Mouse (Mus musculus): ENCODE measurements around the gene Apol7a. TPM values are rescaled to one million over a fixed set of nuclear protein-coding genes. Genes with fewer than 3 reads are reported as not detected.

Gene Apol7a
- polyA plus RNA-seq (2017; shearing (Covaris generic)): not detected

GRCm38 (mm10) chr15:77399027-77399426, at the start of gene Apol7a:
Gene Apol7a (minus strand): TSS chr15:77399110.

GRCm38 (mm10) chr15:77447392-77447791, 48.5 kb upstream of the Apol7a start, which contains the start of gene Apol7b:
Gene Apol7b (minus strand): TSS chr15:77447492.

GRCm38 (mm10) chr15:77411035-77411434, 12.1 kb upstream of the Apol7a start, which contains the start of gene Apol9a:
Gene Apol9a (minus strand): TSS chr15:77411135.

Other genes starting within 250 kb of the Apol7a start
- gene Rbfox2, start 92.1 kb downstream of the Apol7a start, polyA plus RNA-seq (2017; shearing (Covaris generic)): not detected
- gene Apol9a, start 12.0 kb upstream of the Apol7a start, polyA plus RNA-seq (2017; shearing (Covaris generic)): 5.0 TPM
- 0.46 TPM for gene Apol7b, start 48.4 kb upstream of the Apol7a start, polyA plus RNA-seq (2017; shearing (Covaris generic))
- gene Apol10a, start 77.9 kb upstream of the Apol7a start, polyA plus RNA-seq (2017; shearing (Covaris generic)): not detected
- gene Apol11a, start 109.2 kb upstream of the Apol7a start, polyA plus RNA-seq (2017; shearing (Covaris generic)): not detected
- 0.43 TPM for gene Apol7c, start 134.2 kb upstream of the Apol7a start, polyA plus RNA-seq (2017; shearing (Covaris generic))
- not detected for gene 1700025B11Rik, start 162.8 kb upstream of the Apol7a start, polyA plus RNA-seq (2017; shearing (Covaris generic))
- gene Apol10b, start 197.0 kb upstream of the Apol7a start, polyA plus RNA-seq (2017; shearing (Covaris generic)): 7.4 TPM
- gene Gm36245, start 200.1 kb upstream of the Apol7a start, polyA plus RNA-seq (2017; shearing (Covaris generic)): not detected
- 2.6 TPM for gene Apol11b, start 244.2 kb upstream of the Apol7a start, polyA plus RNA-seq (2017; shearing (Covaris generic))

Data from inflammation-experienced regulatory T-cells, adult 16 weeks (primary cell).